Mouse (Mus musculus) liver, postnatal 0 days (tissue): ENCODE data around the gene Usp29.

Experiments used
- CTCF ChIP-seq: sonication (generic); IDR thresholded peaks from 2 replicates; pipeline ENCODE4 v1.5.1; 2016; ENCODE audit warnings: antibody characterized with exemption, low read depth
- EP300 ChIP-seq: IDR thresholded peaks from 2 replicates; pipeline ENCODE4 v1.6.1; 2016; ENCODE audit warnings: antibody characterized with exemption, low read depth, mild to moderate bottlenecking

GRCm38 (mm10) chr7:6837926-6838554 is 107.7 kb downstream of the Usp29 start:
- TF ChIP-seq CTCF (no peak), EP300 (peak; percentile 50)
